In genomic region chr16:66882597-66882996, GRCm38 (mm10) we compare ENCODE assay signal across 18 mouse cellular contexts.
DNase-seq lines count a peak whose midpoint lies in the region; ATAC-seq and TF ChIP-seq lines count a peak whose summit lies in the region.
"Had no signal": no experiment of that assay in that cellular context is flagged by ENCODE, and none has a peak within 500 bp of the region (broad histone marks: within the 10 kb centered on the region; RNA-seq: fewer than 3 reads in every experiment).

No protein-coding gene starts in this region.

- ATAC-seq in monocyte, adult 5-6 weeks (replicated peaks; ENCODE audit: insufficient number of reproducible peaks, low FRiP score, low TSS enrichment, poor library complexity, severe bottlenecking): no peak
- ATAC-seq: forebrain, embryonic 16.5 days had no signal

- TF ChIP-seq CTCF in layer of hippocampus, adult 2 months (conservative IDR thresholded peaks at IDR 0.05): peak; percentile 71
- peak; percentile 33; the same call in 1 of the 2 replicates for TF ChIP-seq CTCF in brain, embryonic 14.5 days (IDR thresholded peaks at IDR 0.05; ENCODE audit: borderline replicate concordance, extremely low read depth, insufficient read depth, insufficient read length)

- DNase-seq in cerebellum, postnatal 10 days: peak; percentile 65 to 73
- no peak for DNase-seq in cerebellum, adult 8-10 months
- DNase-seq in layer of hippocampus, adult 2 months (ENCODE audit: low spot score in 2 of 2): no peak
- DNase-seq in layer of hippocampus, postnatal 25 days (ENCODE audit: extremely low spot score in 1 of 2, low spot score in 1 of 2): no peak
- peak; percentile 62 for DNase-seq in 416B (ENCODE audit: low read depth)
- peak; percentile 71 for DNase-seq in brain, embryonic 14.5 days (ENCODE audit: low read depth)
- DNase-seq in natural killer cell, adult 2 months (ENCODE audit: low spot score in 2 of 2): no peak
- DNase-seq: adrenal gland, postnatal 14 days; B cell, adult 2 months; heart, adult 18-20 months; kidney, adult 18-20 months; kidney, postnatal 36 days had no signal

- no peak overlapping the region for H3K27ac ChIP-seq in layer of hippocampus, adult 2 months
- H3K27ac ChIP-seq: heart, embryonic 15.5 days; hindbrain, embryonic 12.5 days; limb, embryonic 12.5 days; lung, embryonic 15.5 days had no signal

- no peak overlapping the region for H3K4me3 ChIP-seq in layer of hippocampus, adult 2 months
- H3K4me3 ChIP-seq: heart, embryonic 15.5 days; hindbrain, embryonic 12.5 days; limb, embryonic 12.5 days; lung, embryonic 15.5 days had no signal

- no peak for TF ChIP-seq POLR2A in brain, embryonic 14.5 days (IDR thresholded peaks at IDR 0.05; ENCODE audit: borderline replicate concordance, extremely low read depth, insufficient read depth, insufficient read length, poor library complexity, severe bottlenecking)

Comparison
In these comparisons a context has a peak if more than half of its experiments do, and no peak if none do; other contexts are left out.
1. DNase-seq: peak in cerebellum, postnatal 10 days (2 of 2), 416B (single experiment) and brain, embryonic 14.5 days (single experiment); none in cerebellum, adult 8-10 months (single experiment), layer of hippocampus, adult 2 months (0 of 2), layer of hippocampus, postnatal 25 days (0 of 2) and natural killer cell, adult 2 months (0 of 2).